Mouse (Mus musculus): ENCODE measurements around the gene Hhipl2.

- TF ChIP-seq CTCF (IDR thresholded peaks at IDR 0.05; ENCODE audit: low read depth, low read length) (no peak), POLR2A (IDR thresholded peaks at IDR 0.05; ENCODE audit: insufficient read depth, low read length) (no peak)
Observed at GRCm38 (mm10) chr1:183419741-183420140, 1.7 kb downstream of the Hhipl2 start.

Measured in ES-Bruce4 (cell line).